Mouse (Mus musculus) brain, embryonic 18.5 days (tissue): ENCODE results near the gene Eps8l1.
"Not testable (repeated sequence)": the region's sequence is repeated elsewhere in the genome, so short reads cannot be mapped to it uniquely, and the experiment has no call there.

Experiments
- DNase-seq: peaks from one replicate; pipeline ENCODE4 v3.0.0-alpha.2; 2012; ENCODE audit warnings: low read depth, low spot score

The Eps8l1 gene

GRCm38 (mm10) chr7:4460576-4461434 is at the start of gene Eps8l1:
Gene Eps8l1, plus strand, starts transcription at chr7:4460674.
- no peak for DNase-seq

- not testable (repeated sequence) for DNase-seq
Observed at GRCm38 (mm10) chr7:4412406-4412805, 48.1 kb upstream of the Eps8l1 start.

- no peak for DNase-seq
Observed at GRCm38 (mm10) chr7:4419681-4420080, 40.8 kb upstream of the Eps8l1 start.

- no peak for DNase-seq
Observed at GRCm38 (mm10) chr7:4420230-4420629, 40.2 kb upstream of the Eps8l1 start.

- peak; percentile 77 for DNase-seq
Observed at GRCm38 (mm10) chr7:4427161-4427912, 33.1 kb upstream of the Eps8l1 start.

- DNase-seq: no peak
Observed at GRCm38 (mm10) chr7:4430246-4430844, 30.1 kb upstream of the Eps8l1 start.

- peak; percentile 24 for DNase-seq
Observed at GRCm38 (mm10) chr7:4431548-4431947, 28.9 kb upstream of the Eps8l1 start.

GRCm38 (mm10) chr7:4432026-4432425 is 28.4 kb upstream of the Eps8l1 start:
- DNase-seq: no peak

GRCm38 (mm10) chr7:4437721-4438120 is 22.8 kb upstream of the Eps8l1 start:
- DNase-seq: no peak

- DNase-seq: no peak
Observed at GRCm38 (mm10) chr7:4440549-4440948, 19.9 kb upstream of the Eps8l1 start.

GRCm38 (mm10) chr7:4445216-4445791 is 15.2 kb upstream of the Eps8l1 start, which contains the start of gene Rdh13:
Gene Rdh13, minus strand, starts transcription at chr7:4445649.
- peak; percentile 77 for DNase-seq

- DNase-seq: no peak
Observed at GRCm38 (mm10) chr7:4447138-4447537, 13.3 kb upstream of the Eps8l1 start.

GRCm38 (mm10) chr7:4448439-4448838 is 12.0 kb upstream of the Eps8l1 start:
- no peak for DNase-seq

- no peak for DNase-seq
Observed at GRCm38 (mm10) chr7:4449211-4449610, 11.3 kb upstream of the Eps8l1 start.

GRCm38 (mm10) chr7:4452644-4453043 is 7.8 kb upstream of the Eps8l1 start:
- no peak for DNase-seq

GRCm38 (mm10) chr7:4464194-4464824 is 3.8 kb downstream of the Eps8l1 start:
- DNase-seq: no peak

GRCm38 (mm10) chr7:4467801-4468200 is 7.3 kb downstream of the Eps8l1 start:
- no peak for DNase-seq

GRCm38 (mm10) chr7:4470275-4471178 is 10.1 kb downstream of the Eps8l1 start:
- no peak for DNase-seq

- DNase-seq: peak; percentile 43
Observed at GRCm38 (mm10) chr7:4471179-4471555, 10.7 kb downstream of the Eps8l1 start.

GRCm38 (mm10) chr7:4473940-4474339 is 13.5 kb downstream of the Eps8l1 start:
- no peak for DNase-seq
